Mouse (Mus musculus) forebrain, postnatal 0 days (tissue): ENCODE measurements around the gene Mgat5. TPM values are rescaled to one million over a fixed set of nuclear protein-coding genes. Genes with fewer than 3 reads are reported as not detected.

Experiments
- ATAC-seq: fragments of 200-750 bp; cut with Nextera tagmentation; 2 replicates; pipeline ENCODE4 v1.8.0; 2017; ENCODE audit warnings: mild to moderate bottlenecking, moderate library complexity
- DNase-seq: peaks from one replicate; pipeline ENCODE4 v3.0.0-alpha.2; 2015
- H3K27ac ChIP-seq: fragments of 300-500 bp; sonication (generic); 2 replicates; pipeline ENCODE4 v1.5.1; 2014; ENCODE audit warnings: low read depth, mild to moderate bottlenecking, antibody characterized with exemption, low read length, moderate library complexity, mixed read lengths
- H3K27me3 ChIP-seq: fragments of 300-500 bp; sonication (generic); 2 replicates; pipeline ENCODE4 v1.6.1; 2014; ENCODE audit warnings: mild to moderate bottlenecking, low read length, mixed read lengths; ENCODE audit not compliant: insufficient read depth
- H3K36me3 ChIP-seq: fragments of 300-500 bp; sonication (generic); 2 replicates; pipeline ENCODE4 v1.6.1; 2014; ENCODE audit warnings: mild to moderate bottlenecking, moderate library complexity; ENCODE audit not compliant: insufficient read depth
- H3K4me1 ChIP-seq: fragments of 300-500 bp; sonication (generic); 2 replicates; pipeline ENCODE4 v1.6.1; 2014; ENCODE audit warnings: antibody characterized with exemption; ENCODE audit not compliant: insufficient read depth
- H3K4me2 ChIP-seq: fragments of 300-500 bp; sonication (generic); 2 replicates; pipeline ENCODE4 v1.6.1; 2014; ENCODE audit warnings: low read depth, mild to moderate bottlenecking, moderate library complexity
- H3K4me3 ChIP-seq: fragments of 300-500 bp; sonication (generic); 2 replicates; pipeline ENCODE4 v1.5.1; 2014; ENCODE audit warnings: low read depth, low read length, mixed read lengths
- H3K9ac ChIP-seq: fragments of 300-500 bp; sonication (generic); 2 replicates; pipeline ENCODE4 v1.6.1; 2014; ENCODE audit warnings: mild to moderate bottlenecking
- H3K9me3 ChIP-seq: fragments of 300-500 bp; sonication (generic); 2 replicates; pipeline ENCODE4 v1.6.1; 2016; ENCODE audit warnings: low read length
- CTCF ChIP-seq: sonication (generic); IDR thresholded peaks from 2 replicates; pipeline ENCODE4 v1.5.1; 2016; ENCODE audit warnings: antibody characterized with exemption, control low read depth, low read depth
- WGBS: fragments of 180-500 bp; shearing (Covaris S2); extraction: QIAGEN DNeasy Blood & Tissue Kit; methylation state at CpG from one replicate; pipeline ENCODE4 v1.1.7; 2014; 5-methylcytosine and 5-hydroxymethylcytosine counted together
- polyA plus RNA-seq: library from polyadenylated mRNA; unstranded; fragments of >200 nt; fragmentation: Nextera tagmentation; extraction: Ambion mirVana; gene quantifications from 2 replicates; pipeline ENCODE4 v1.2.1, GENCODE M21; 2015
- total RNA-seq: library from RNA; depleted of rRNA; stranded (reverse); fragments of >200 nt; gene quantifications from 2 replicates; pipeline ENCODE4 v1.2.3, GENCODE M21; 2014

Gene Mgat5
- total and polyA plus RNA-seq, 2 experiments from 2014 or later: 9.3 to 42.9 TPM

GRCm38 (mm10) chr1:127500701-127501100 lies 295.9 kb downstream of the Mgat5 start:
- no peak for TF ChIP-seq CTCF

GRCm38 (mm10) chr1:127507042-127507650 lies 302.3 kb downstream of the Mgat5 start:
- no peak for DNase-seq
- Histone ChIP-seq H3K27me3 (no peaks in the 10 kb centered on the region), H3K4me1 (peaks cover 3% of the 10 kb centered on the region; the same call in 1 of the 2 replicates), H3K9me3 (no peaks in the 10 kb centered on the region), H3K4me2 (no peak overlapping the region), H3K27ac (no peak overlapping the region), H3K36me3 (no peaks in the 10 kb centered on the region), H3K4me3 (no peak overlapping the region), H3K9ac (no peak overlapping the region)
- no peak for TF ChIP-seq CTCF
- WGBS: 60% methylated on average over 10 of the region's 10 CpGs
- no peak for ATAC-seq

More at GRCm38 (mm10) chr1:127500701-127501100, 295.9 kb downstream of the Mgat5 start:
- no peaks in the 10 kb centered on the region for H3K9me3 ChIP-seq
- DNase-seq: peak; percentile 43
- no peak overlapping the region for H3K9ac ChIP-seq
- peak; percentile 50; the same call in 1 of the 2 replicates for ATAC-seq
- H3K4me1 ChIP-seq: no peaks in the 10 kb centered on the region
- H3K4me2 ChIP-seq: no peak overlapping the region
- no peaks in the 10 kb centered on the region for H3K27me3 ChIP-seq
- H3K4me3 ChIP-seq: no peak overlapping the region
- H3K36me3 ChIP-seq: no peaks in the 10 kb centered on the region
- WGBS: 68% methylated on average over 17 of the region's 17 CpGs
- no peak overlapping the region for H3K27ac ChIP-seq

- peak; percentile 38; the same call in 1 of the 2 replicates for ATAC-seq
- H3K4me2 ChIP-seq: no peak overlapping the region
- no peak for DNase-seq
- peaks cover 3% of the 10 kb centered on the region; the same call in 1 of the 2 replicates for H3K4me1 ChIP-seq
- no peaks in the 10 kb centered on the region for H3K27me3 ChIP-seq
- no peak overlapping the region for H3K27ac ChIP-seq
- WGBS: 54% methylated on average over 16 of the region's 16 CpGs
- H3K9ac ChIP-seq: no peak overlapping the region
- H3K36me3 ChIP-seq: no peaks in the 10 kb centered on the region
- no peak for TF ChIP-seq CTCF
- H3K4me3 ChIP-seq: no peak overlapping the region
- no peaks in the 10 kb centered on the region for H3K9me3 ChIP-seq
Observed at GRCm38 (mm10) chr1:127508067-127508739, 303.4 kb downstream of the Mgat5 start.

GRCm38 (mm10) chr1:127508921-127509320 lies 304.1 kb downstream of the Mgat5 start:
- Histone ChIP-seq H3K4me2 (no peak overlapping the region), H3K27ac (no peak overlapping the region), H3K9me3 (no peaks in the 10 kb centered on the region), H3K27me3 (no peaks in the 10 kb centered on the region), H3K4me3 (no peak overlapping the region), H3K36me3 (no peaks in the 10 kb centered on the region), H3K9ac (no peak overlapping the region), H3K4me1 (peaks cover 3% of the 10 kb centered on the region; the same call in 1 of the 2 replicates)
- ATAC-seq (no peak), DNase-seq (no peak)
- TF ChIP-seq CTCF: no peak
- 78% methylated on average over 8 of the region's 8 CpGs for WGBS

- DNase-seq (no peak), ATAC-seq (no peak)
- TF ChIP-seq CTCF: no peak
- Histone ChIP-seq H3K4me3 (no peak overlapping the region), H3K27me3 (no peaks in the 10 kb centered on the region), H3K9me3 (no peaks in the 10 kb centered on the region), H3K4me2 (no peak overlapping the region), H3K4me1 (peaks cover 3% of the 10 kb centered on the region; the same call in 1 of the 2 replicates), H3K27ac (no peak overlapping the region), H3K9ac (no peak overlapping the region), H3K36me3 (no peaks in the 10 kb centered on the region)
- 91% methylated on average over 6 of the region's 6 CpGs for WGBS
Observed at GRCm38 (mm10) chr1:127511362-127511761, 306.5 kb downstream of the Mgat5 start.

- H3K4me3 ChIP-seq: no peak overlapping the region
- H3K9me3 ChIP-seq: no peaks in the 10 kb centered on the region
- H3K4me1 ChIP-seq: peaks cover 3% of the 10 kb centered on the region; the same call in 1 of the 2 replicates
- no peak overlapping the region for H3K27ac ChIP-seq
- H3K36me3 ChIP-seq: no peaks in the 10 kb centered on the region
- no peak for DNase-seq
- H3K9ac ChIP-seq: no peak overlapping the region
- H3K4me2 ChIP-seq: no peak overlapping the region
- no peak for TF ChIP-seq CTCF
- no peak for ATAC-seq
- H3K27me3 ChIP-seq: no peaks in the 10 kb centered on the region
- 83% methylated on average over 6 of the region's 6 CpGs for whole genome bisulfite sequencing
Observed at GRCm38 (mm10) chr1:127512709-127513108, 307.9 kb downstream of the Mgat5 start.

- H3K27me3 ChIP-seq: no peaks in the 10 kb centered on the region
- 92% methylated on average over 8 of the region's 8 CpGs for WGBS
- TF ChIP-seq CTCF: no peak
Observed at GRCm38 (mm10) chr1:127513140-127513539, 308.3 kb downstream of the Mgat5 start.

More at GRCm38 (mm10) chr1:127513140-127513539, 308.3 kb downstream of the Mgat5 start:
- Histone ChIP-seq H3K4me2 (no peak overlapping the region), H3K4me3 (no peak overlapping the region), H3K36me3 (no peaks in the 10 kb centered on the region), H3K9ac (no peak overlapping the region), H3K27ac (no peak overlapping the region), H3K4me1 (peaks cover under 1% of the 10 kb centered on the region; the same call in 1 of the 2 replicates), H3K9me3 (no peaks in the 10 kb centered on the region)
- DNase-seq (no peak), ATAC-seq (no peak)
